Mouse (Mus musculus) ovary, adult 18-20 months (tissue): ENCODE data around the gene Atp6v1g1.
A peak's percentile ranks its signal among the peaks of the same experiment; 100 is the strongest.

ENCODE experiments used
- DNase-seq: peaks from one replicate; pipeline ENCODE4 v3.0.0; 2022; ENCODE audit warnings: low spot score, mixed read lengths

The Atp6v1g1 gene

DNA sequence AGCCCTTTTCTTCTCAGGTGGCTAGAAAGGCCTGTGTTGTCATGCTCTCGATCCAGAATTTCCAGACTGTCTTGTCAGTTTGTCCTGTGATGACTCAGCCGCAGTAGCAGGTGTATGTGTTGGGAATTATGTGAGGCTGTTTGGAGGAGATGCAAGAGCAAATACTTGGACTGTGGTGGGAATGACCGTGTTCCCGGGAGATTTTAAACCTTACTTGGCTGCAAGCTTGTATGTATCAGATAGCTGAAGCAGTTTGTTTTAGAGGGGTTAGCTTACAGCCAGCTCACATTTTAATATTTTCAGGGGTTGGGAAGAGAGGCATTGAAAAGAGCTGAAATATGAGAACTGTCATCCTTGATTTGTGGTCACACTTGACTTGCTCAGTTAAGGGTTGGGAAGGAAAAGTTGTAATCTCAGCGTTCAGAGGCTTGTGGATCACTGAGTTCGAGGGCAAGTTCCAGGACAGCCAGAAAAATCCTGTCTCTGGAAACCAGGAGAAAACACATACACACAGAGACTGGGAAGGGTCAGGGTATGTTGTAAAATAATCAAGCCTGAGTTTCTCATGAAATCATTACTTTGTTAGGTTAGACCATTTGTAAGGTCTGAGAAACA lies 2.0 kb downstream of the Atp6v1g1 start:
- no peak for DNase-seq

DNA sequence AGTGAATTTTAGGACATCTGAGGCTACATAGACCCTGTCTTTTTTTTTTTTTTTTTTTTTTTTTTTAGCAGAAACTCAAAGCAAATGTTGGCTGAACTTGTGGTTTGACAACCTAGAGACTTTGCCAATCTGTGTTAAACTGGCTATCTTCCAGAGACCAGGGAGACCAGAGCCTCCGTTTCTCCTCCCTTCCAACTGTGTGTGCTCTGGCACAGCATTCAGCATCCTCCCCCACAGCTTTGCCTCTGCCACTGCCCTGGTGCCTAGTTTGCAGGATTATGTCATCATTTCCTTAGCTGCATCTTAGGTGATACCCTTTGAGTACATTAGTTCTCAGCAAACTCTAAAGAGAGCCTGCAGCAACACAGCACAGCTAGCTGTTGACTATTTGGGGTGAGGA lies 3.2 kb downstream of the Atp6v1g1 start:
- DNase-seq: no peak

GRCm38 (mm10) chr4:63548491-63548890 lies 3.9 kb downstream of the Atp6v1g1 start:
- no peak for DNase-seq

DNA sequence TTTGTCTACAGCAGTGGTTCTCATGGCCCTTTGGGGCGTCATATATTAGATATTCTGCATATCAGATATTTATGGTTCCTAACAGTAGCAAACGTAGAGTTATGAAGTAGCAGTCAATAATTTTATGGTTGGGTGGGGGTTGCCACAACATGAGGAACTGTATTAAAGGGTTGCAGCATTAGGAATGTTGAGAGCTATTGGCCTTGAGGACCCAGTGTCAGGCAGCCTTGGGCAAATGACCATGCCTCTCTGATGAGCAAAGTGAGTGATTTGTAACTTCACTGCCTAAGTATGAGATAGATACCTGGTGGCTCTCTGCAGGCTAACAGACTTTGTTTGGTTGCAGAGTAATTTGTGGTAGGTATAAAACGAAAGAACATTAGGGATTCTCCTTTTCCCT lies 6.3 kb downstream of the Atp6v1g1 start:
- DNase-seq: no peak

DNA sequence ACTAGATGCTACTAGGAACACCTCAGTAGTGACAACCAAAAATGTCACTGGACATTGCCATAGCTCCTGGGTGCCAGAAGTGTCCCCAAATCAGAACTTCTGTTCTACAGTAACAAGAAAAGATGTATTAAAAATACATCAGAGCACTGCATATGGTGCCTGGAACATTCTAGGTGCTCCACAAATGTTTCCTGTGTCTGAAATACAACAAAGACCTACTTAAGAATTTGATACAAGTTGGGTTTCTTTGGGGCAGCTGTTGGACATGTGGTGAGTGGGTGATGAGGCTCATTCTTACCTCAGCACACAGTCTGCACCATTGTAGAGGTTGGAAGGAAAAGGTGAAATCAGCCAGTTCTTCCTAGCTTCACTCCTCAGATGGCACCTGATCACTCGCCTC lies 8.3 kb downstream of the Atp6v1g1 start:
- DNase-seq: no peak

DNA sequence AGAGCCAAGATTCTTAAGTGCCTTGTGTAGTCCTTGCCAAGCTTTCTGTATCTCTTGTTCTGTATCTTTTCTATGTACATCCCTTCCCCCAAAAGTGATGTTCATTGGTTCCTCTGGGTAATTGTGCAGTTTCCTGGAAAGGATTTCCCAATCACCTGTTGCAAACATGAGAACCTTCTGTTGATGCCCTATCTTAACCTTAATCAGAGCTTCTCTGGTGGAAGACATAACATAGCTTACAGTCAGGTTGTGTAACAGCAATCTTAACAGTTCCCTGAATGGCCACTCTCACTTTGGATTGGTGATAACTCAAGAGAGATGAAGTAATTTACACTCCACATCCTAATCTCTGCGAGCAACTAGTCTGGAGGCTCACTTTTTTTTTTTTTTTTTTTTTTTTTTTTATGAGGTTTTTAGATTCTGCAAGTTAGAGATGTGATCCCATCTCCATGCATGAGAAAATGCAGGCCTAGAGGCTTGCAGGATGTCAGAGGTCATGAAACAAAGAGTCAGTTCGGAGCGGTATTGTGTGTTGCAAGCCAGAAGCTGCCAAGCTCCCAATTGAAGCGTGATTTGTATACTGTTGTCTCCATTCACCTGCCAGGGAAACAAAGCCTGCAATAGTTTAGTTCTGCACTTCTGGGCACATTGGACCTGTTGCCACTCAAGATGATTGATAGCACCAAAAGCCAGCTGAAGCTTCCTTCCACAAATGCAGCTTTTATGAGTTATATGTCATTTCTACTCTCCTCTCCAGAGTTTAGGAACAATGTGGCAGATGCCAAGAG lies 9.4 kb downstream of the Atp6v1g1 start:
- DNase-seq: no peak

GRCm38 (mm10) chr4:63554616-63555015 lies 10.0 kb downstream of the Atp6v1g1 start:
- DNase-seq: no peak

DNA sequence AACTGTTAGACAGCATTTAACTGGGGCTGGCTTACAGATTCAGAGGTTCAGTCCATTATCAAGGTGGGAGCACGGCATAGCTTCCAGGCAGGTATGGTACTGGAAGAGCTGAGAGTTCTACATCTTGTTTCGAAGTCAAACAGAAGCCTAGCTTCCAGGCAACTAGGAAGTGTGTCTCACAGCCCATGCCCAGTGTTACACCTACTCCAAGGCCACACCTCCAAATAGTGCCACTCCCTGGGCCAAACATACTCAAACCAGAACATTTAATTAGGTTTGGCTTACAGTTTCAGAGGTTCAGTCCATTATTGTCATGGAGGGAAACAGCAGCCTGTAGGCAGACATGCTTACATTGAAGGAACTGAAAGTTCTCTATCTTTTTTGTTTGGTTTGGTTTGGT lies 10.5 kb downstream of the Atp6v1g1 start:
- no peak for DNase-seq

DNA sequence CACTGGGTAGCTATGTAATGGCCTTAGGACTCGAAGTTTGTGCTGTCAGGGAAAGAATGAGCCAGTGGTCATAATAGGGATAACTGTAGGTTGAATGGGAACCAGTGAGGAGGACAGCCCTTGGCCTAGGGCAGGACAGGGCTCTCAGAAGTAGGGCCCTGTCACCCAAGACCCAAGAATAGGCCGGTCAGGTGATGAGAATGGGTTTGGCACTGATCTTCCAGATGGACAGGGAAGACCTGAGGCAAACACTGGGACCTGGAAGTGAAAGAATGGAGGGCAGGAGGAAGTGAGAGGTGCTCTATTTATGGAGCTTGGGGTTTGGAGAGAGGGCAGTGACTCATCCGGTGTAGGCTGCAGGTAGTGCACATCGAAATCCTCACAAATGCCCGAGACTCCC lies 12.1 kb downstream of the Atp6v1g1 start:
- no peak for DNase-seq

- no peak for DNase-seq
Observed at GRCm38 (mm10) chr4:63557124-63558059, 12.8 kb downstream of the Atp6v1g1 start.

DNA sequence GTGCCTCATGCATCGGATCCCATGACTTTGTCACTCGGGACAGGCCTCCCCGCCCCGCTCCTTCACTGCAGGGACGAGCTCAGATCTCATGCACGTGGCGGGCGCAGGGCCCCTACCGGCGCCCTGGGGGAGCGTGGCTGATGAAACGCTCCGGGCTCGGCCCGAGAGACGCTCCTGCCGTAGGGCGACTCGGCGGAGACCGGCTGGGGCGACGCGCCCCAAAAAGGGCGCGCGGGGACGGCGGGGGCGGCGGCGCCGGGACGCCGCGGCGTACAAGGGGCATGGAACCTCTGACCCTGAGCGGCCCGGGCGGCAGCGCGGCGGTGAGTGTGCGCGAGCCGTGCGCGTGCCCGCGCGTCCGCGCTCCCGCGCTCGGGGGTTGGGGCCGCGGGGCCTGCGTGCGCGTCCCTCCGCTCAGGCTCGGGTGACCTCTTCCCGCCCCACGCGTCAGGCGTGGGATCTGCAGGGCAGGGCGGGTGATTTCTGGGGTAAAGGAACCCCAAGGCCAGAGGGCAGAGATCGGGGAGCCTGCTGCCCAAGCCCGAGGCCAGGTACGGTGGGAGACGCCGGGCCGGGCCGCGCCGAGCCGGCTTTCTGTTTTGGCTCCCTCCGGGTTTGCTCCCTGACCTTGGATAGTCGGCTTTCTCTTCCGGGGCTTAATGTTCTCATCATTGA lies 14.0 kb downstream of the Atp6v1g1 start, which contains the start of gene Tmem268:
Tmem268 (plus strand) TSS at position 375 of the 675 bp plus-strand sequence.
- peak; percentile 57 for DNase-seq

GRCm38 (mm10) chr4:63559127-63559697 lies 14.6 kb downstream of the Atp6v1g1 start:
- no peak for DNase-seq

GRCm38 (mm10) chr4:63560079-63560478 lies 15.5 kb downstream of the Atp6v1g1 start:
- DNase-seq: no peak

DNA sequence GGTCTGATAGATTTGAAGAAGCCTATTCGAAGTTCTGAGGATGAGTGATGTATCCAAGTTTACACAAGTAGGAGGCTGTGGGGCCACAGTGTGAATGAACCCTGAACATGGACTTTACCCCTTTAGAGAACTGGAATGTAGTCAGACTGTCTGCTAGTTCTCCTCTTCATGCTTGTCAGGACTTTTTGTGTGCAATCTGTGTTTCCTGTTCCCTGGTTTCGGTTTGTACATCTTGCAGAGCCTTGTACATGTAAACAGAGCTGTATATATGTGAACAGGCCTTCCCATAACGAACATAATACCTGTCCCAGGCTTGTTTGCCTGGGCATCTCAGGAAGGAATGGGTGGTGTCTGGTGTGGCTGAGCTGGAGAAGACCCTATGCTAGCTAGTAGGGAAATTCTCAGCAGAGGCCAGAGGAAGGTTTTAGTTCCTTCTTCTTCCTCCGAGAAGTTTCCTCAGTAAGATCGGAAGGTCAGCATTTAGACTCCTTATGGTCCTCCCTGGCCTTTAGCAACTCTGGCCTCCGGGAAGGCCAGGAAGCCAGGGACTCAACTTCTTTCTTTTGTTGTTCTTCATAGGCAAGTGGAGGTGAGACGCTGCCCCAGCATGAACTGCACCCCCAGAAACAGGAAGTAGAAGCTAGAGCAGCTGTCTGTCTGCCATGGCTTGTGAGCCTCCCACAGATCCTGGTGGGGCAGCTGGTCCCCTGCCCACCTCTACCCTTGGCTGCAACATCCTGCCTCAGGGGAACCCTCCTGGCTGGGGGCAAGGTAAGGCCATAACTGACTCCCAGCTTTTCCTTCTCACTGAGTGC lies 17.5 kb downstream of the Atp6v1g1 start:
- DNase-seq: no peak

DNA sequence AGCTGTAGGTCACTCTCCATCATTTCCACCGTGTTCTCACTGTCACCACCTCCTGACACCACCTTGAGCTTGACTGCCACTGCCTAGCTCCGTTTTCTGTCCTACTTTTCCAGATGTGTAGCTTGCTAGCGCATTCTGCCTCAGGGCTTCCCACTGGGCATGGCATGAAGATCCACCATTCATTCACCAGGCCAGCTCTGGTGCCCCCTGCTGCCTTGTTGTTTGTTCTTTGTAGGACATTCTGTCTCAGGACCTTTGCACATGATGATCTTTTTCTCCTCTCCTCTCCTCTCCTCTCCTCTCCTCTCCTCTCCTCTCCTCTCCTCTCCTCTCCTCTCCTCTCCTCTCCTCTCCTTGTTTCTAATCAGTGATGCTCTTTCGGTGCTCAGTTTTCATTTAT lies 18.2 kb downstream of the Atp6v1g1 start:
- no peak for DNase-seq

DNA sequence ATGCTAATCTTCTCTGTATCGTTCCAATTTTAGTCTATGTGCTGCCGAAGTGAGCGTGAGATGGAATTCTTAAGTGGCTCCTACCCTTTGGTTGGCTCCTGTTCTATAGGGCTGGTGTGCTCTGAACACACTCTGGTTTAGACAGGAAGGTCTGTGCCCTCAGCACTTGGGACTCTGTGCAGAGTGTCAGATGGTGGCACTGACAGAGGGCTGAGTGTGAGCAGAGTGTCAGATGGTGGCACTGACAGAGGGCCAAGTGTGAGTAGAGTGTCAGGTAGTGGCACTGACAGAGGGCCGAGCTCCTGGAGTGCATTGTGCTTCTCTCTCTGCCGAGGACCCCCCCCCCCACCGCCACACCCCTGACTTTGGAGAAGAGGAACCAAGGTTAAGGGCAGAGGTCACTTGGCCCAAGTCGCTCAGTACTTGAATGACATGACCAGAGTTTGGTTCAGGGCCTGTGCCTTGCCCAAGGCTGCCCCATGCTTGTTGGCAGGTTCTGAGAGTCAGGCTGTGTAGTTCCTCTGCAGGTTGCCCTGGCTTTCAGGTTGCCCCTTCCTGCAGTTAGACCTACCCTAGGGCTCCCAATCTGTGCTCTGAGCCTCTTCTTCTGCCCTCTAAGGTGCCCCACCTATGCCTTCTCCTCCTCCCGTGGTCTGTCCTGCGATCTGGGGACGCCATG lies 23.3 kb downstream of the Atp6v1g1 start:
- DNase-seq: no peak

GRCm38 (mm10) chr4:63569322-63569721 lies 24.8 kb downstream of the Atp6v1g1 start:
- no peak for DNase-seq

- DNase-seq: no peak
Observed at GRCm38 (mm10) chr4:63570208-63570781, 25.7 kb downstream of the Atp6v1g1 start.

GRCm38 (mm10) chr4:63572621-63573020 lies 28.0 kb downstream of the Atp6v1g1 start:
- DNase-seq: no peak

- DNase-seq: no peak
Observed at GRCm38 (mm10) chr4:63579649-63580048, 35.1 kb downstream of the Atp6v1g1 start.
